In genomic region chr17:24686514-24686913, GRCm38 (mm10) we compare ENCODE assay signal across 8 mouse cellular contexts. TPM values are rescaled to one million over a fixed set of nuclear protein-coding genes. Genes with fewer than 3 reads are reported as not detected.
DNase-seq lines count a peak whose midpoint lies in the region; ATAC-seq and TF ChIP-seq lines count a peak whose summit lies in the region.

No protein-coding gene starts in this region.

- DNase-seq in adrenal gland, postnatal 14 days = peak; percentile 76
- no peak for DNase-seq in adrenal gland, postnatal 4 days (ENCODE audit: low spot score in 2 of 2)
- peak; percentile 65 for DNase-seq in naive thymus-derived CD4-positive, alpha-beta T cell, adult 2 months (ENCODE audit: low read depth)
- DNase-seq in right cerebral cortex, postnatal 25 days = no peak
- DNase-seq in cerebellum, adult 9-11 months = no peak

- 37% methylated on average over 16 of the region's 16 CpGs for WGBS in bone marrow, adult 2 months
- WGBS in limb, embryonic 12.5 days = 22% methylated on average over 16 of the region's 16 CpGs

- peak; percentile 2; the same call in 1 of the 2 replicates for TF ChIP-seq CTCF in bone marrow, adult 2 months (IDR thresholded peaks at IDR 0.05; ENCODE audit: control insufficient read depth, insufficient read depth, low read length)

- no peak for TF ChIP-seq POLR2A in bone marrow, adult 2 months (IDR thresholded peaks at IDR 0.05; ENCODE audit: borderline replicate concordance, control insufficient read depth, low read depth, low read length)

- H3K4me1 ChIP-seq in bone marrow, adult 2 months (ENCODE audit: control insufficient read depth, insufficient read depth, low read length) = no peaks in the 10 kb centered on the region
- H3K4me1 ChIP-seq in limb, embryonic 12.5 days (replicated peaks) = peaks cover 15% of the 10 kb centered on the region

- H3K36me3 ChIP-seq in limb, embryonic 12.5 days = peaks cover 11% of the 10 kb centered on the region

- peak; percentile 56 to 75; a peak in 3 of 4 replicates for ATAC-seq in hematopoietic stem cell, adult 5-6 weeks (replicated peaks in 1 of 2; ENCODE audit: insufficient read depth in 1 of 2, low FRiP score in 2 of 2, low TSS enrichment in 1 of 2, low read depth in 1 of 2, poor library complexity in 2 of 2, severe bottlenecking in 2 of 2)
- ATAC-seq in limb, embryonic 12.5 days (ENCODE audit: insufficient number of reproducible peaks, insufficient read depth, low FRiP score, low TSS enrichment, low read depth) = no peak

- peak overlapping the region; percentile 44 for H3K4me2 ChIP-seq in limb, embryonic 12.5 days

- H3K9ac ChIP-seq in limb, embryonic 12.5 days (replicated peaks) = no peak overlapping the region

- no peak overlapping the region for H3K4me3 ChIP-seq in bone marrow, adult 2 months (replicated peaks; ENCODE audit: control insufficient read depth, low read depth, low read length)
- H3K4me3 ChIP-seq in limb, embryonic 12.5 days (replicated peaks) = peak overlapping the region; percentile 16; the same call in 1 of the 2 replicates

- H3K27me3 ChIP-seq in limb, embryonic 12.5 days = peaks cover 56% of the 10 kb centered on the region

- no peak overlapping the region for H3K27ac ChIP-seq in bone marrow, adult 2 months (ENCODE audit: control insufficient read depth, insufficient read depth, low read depth, low read length, poor library complexity)
- H3K27ac ChIP-seq in limb, embryonic 12.5 days = no peak overlapping the region

- H3K9me3 ChIP-seq in limb, embryonic 12.5 days = no peaks in the 10 kb centered on the region

RNA-seq across cellular contexts. Expression of gene Syngr3, which starts 3.2 kb away (rescaled TPM):
- total RNA-seq in adrenal gland, postnatal 14 days (2021) = 1.8 and 5.7 TPM in 2 replicates
- total RNA-seq in adrenal gland, postnatal 4 days (2021) = 1 to 10 TPM; 6.1 to 9.4 TPM
- polyA plus RNA-seq in bone marrow, adult 2 months (2011; ENCODE audit: insufficient read depth, insufficient read length, low replicate concordance, missing spikeins) = not detected in 2 replicates
- 0.25 TPM in 1 of 2 replicates, not detected in the other for total RNA-seq in hematopoietic stem cell, adult 5-6 weeks (2017)
- 7.5 and 8.2 TPM in 2 replicates for polyA plus RNA-seq in limb, embryonic 12.5 days (2016; fragmentation: Nextera tagmentation; extraction: Ambion mirVana)

RNA-seq across cellular contexts. Expression of gene Gfer, which starts 9.4 kb away (rescaled TPM):
- 36.0 and 39.3 TPM in 2 replicates for total RNA-seq in adrenal gland, postnatal 14 days (2021)
- total RNA-seq in adrenal gland, postnatal 4 days (2021) = 10 to 100 TPM; 28.4 to 28.8 TPM
- polyA plus RNA-seq in bone marrow, adult 2 months (2011; ENCODE audit: insufficient read depth, insufficient read length, low replicate concordance, missing spikeins) = 19.3 and 42.9 TPM in 2 replicates
- 29.3 and 45.5 TPM in 2 replicates for total RNA-seq in hematopoietic stem cell, adult 5-6 weeks (2017)
- 49.7 and 53.5 TPM in 2 replicates for polyA plus RNA-seq in limb, embryonic 12.5 days (2016; fragmentation: Nextera tagmentation; extraction: Ambion mirVana)

RNA-seq across cellular contexts. Expression of gene Noxo1, which starts 9.5 kb away (rescaled TPM):
- 3.6 and 5.7 TPM in 2 replicates for total RNA-seq in adrenal gland, postnatal 14 days (2021)
- total RNA-seq in adrenal gland, postnatal 4 days (2021) = 1 to 10 TPM; 6.2 to 8.5 TPM
- polyA plus RNA-seq in bone marrow, adult 2 months (2011; ENCODE audit: insufficient read depth, insufficient read length, low replicate concordance, missing spikeins) = 2.1 and 2.5 TPM in 2 replicates
- 1.2 and 2.8 TPM in 2 replicates for total RNA-seq in hematopoietic stem cell, adult 5-6 weeks (2017)
- 1.7 and 1.8 TPM in 2 replicates for polyA plus RNA-seq in limb, embryonic 12.5 days (2016; fragmentation: Nextera tagmentation; extraction: Ambion mirVana)

RNA-seq across cellular contexts. Expression of gene Zfp598, which starts 17.0 kb away (rescaled TPM):
- total RNA-seq in adrenal gland, postnatal 14 days (2021) = 44.5 and 47.4 TPM in 2 replicates
- total RNA-seq in adrenal gland, postnatal 4 days (2021) = 10 to 100 TPM; 47.5 to 48.9 TPM
- polyA plus RNA-seq in bone marrow, adult 2 months (2011; ENCODE audit: insufficient read depth, insufficient read length, low replicate concordance, missing spikeins) = 19.6 and 29.3 TPM in 2 replicates
- total RNA-seq in hematopoietic stem cell, adult 5-6 weeks (2017) = 19.7 and 22.8 TPM in 2 replicates
- polyA plus RNA-seq in limb, embryonic 12.5 days (2016; fragmentation: Nextera tagmentation; extraction: Ambion mirVana) = 24.5 and 28.4 TPM in 2 replicates

RNA-seq across cellular contexts. Expression of gene Tbl3, which starts 20.9 kb away (rescaled TPM):
- total RNA-seq in adrenal gland, postnatal 14 days (2021) = 35.8 and 41.2 TPM in 2 replicates
- 10 to 100 TPM; 37.8 to 40.9 TPM for total RNA-seq in adrenal gland, postnatal 4 days (2021)
- polyA plus RNA-seq in bone marrow, adult 2 months (2011; ENCODE audit: insufficient read depth, insufficient read length, low replicate concordance, missing spikeins) = 19.4 and 28.1 TPM in 2 replicates
- total RNA-seq in hematopoietic stem cell, adult 5-6 weeks (2017) = 24.0 and 29.7 TPM in 2 replicates
- 99.7 and 103 TPM in 2 replicates for polyA plus RNA-seq in limb, embryonic 12.5 days (2016; fragmentation: Nextera tagmentation; extraction: Ambion mirVana)

Comparison
In these comparisons a context has a peak if more than half of its experiments do, and no peak if none do; other contexts are left out.
1. DNase-seq: peak in adrenal gland, postnatal 14 days (single experiment) and naive thymus-derived CD4-positive, alpha-beta T cell, adult 2 months (single experiment); none in adrenal gland, postnatal 4 days (0 of 2), right cerebral cortex, postnatal 25 days (single experiment) and cerebellum, adult 9-11 months (single experiment).